Mouse (Mus musculus) embryonic facial prominence, embryonic 11.5 days (tissue): Measurements from ENCODE around the gene P2rx4. TPM values are rescaled to one million over a fixed set of nuclear protein-coding genes. Genes with fewer than 3 reads are reported as not detected.

Experiments
- ATAC-seq: fragments of 200-750 bp; cut with Nextera tagmentation; replicated peaks from 2 replicates; pipeline ENCODE4 v1.8.0; 2017; ENCODE audit warnings: low read depth; ENCODE audit not compliant: insufficient number of reproducible peaks, low FRiP score, low TSS enrichment
- DNase-seq: peaks from one replicate; pipeline ENCODE4 v3.0.0-alpha.2; 2015; ENCODE audit warnings: low spot score
- H3K27ac ChIP-seq: fragments of 300-500 bp; sonication (generic); replicated peaks from 2 replicates; pipeline ENCODE4 v1.5.1; 2014; ENCODE audit warnings: mild to moderate bottlenecking, low read depth, low read length, control low read depth
- H3K27me3 ChIP-seq: fragments of 300-500 bp; sonication (generic); 2 replicates; pipeline ENCODE4 v1.6.1; 2014; ENCODE audit warnings: mild to moderate bottlenecking, low read length, moderate library complexity, mixed read lengths; ENCODE audit not compliant: control insufficient read depth, insufficient read depth
- H3K36me3 ChIP-seq: fragments of 300-500 bp; sonication (generic); replicated peaks from 2 replicates; pipeline ENCODE4 v1.6.1; 2014; ENCODE audit warnings: low read depth, mild to moderate bottlenecking, low read length, moderate library complexity, mixed read lengths; ENCODE audit not compliant: control insufficient read depth, insufficient read depth
- H3K4me1 ChIP-seq: fragments of 300-500 bp; sonication (generic); 2 replicates; pipeline ENCODE4 v1.6.1; 2014; ENCODE audit warnings: low read length, mixed read lengths; ENCODE audit not compliant: control insufficient read depth, insufficient read depth
- H3K4me2 ChIP-seq: fragments of 300-500 bp; sonication (generic); 2 replicates; pipeline ENCODE4 v1.6.1; 2014; ENCODE audit warnings: low read depth, mild to moderate bottlenecking, control low read depth, low read length, moderate library complexity
- H3K4me3 ChIP-seq: fragments of 300-500 bp; sonication (generic); 2 replicates; pipeline ENCODE4 v1.5.1; 2014; ENCODE audit warnings: low read depth, low read length, control low read depth
- H3K9ac ChIP-seq: fragments of 300-500 bp; sonication (generic); replicated peaks from 2 replicates; pipeline ENCODE4 v1.6.1; 2014; ENCODE audit warnings: mild to moderate bottlenecking, control low read depth, low read length
- H3K9me3 ChIP-seq: fragments of 300-500 bp; sonication (generic); replicated peaks from 2 replicates; pipeline ENCODE4 v1.6.1; 2016; ENCODE audit warnings: mild to moderate bottlenecking, low read length, inconsistent platforms, mixed read lengths; ENCODE audit not compliant: control insufficient read depth
- WGBS: fragments of 180-500 bp; shearing (Covaris S2); extraction: QIAGEN DNeasy Blood & Tissue Kit; methylation state at CpG from one replicate; pipeline ENCODE4 v1.1.7; 2014; 5-methylcytosine and 5-hydroxymethylcytosine counted together
- polyA plus RNA-seq: library from polyadenylated mRNA; unstranded; fragments of >200 nt; fragmentation: Nextera tagmentation; extraction: Ambion mirVana; gene quantifications from 2 replicates; pipeline ENCODE4 v1.2.1, GENCODE M21; 2014

The P2rx4 gene
- polyA plus RNA-seq, 1 experiment from 2014 or later: 4.9 TPM

DNA sequence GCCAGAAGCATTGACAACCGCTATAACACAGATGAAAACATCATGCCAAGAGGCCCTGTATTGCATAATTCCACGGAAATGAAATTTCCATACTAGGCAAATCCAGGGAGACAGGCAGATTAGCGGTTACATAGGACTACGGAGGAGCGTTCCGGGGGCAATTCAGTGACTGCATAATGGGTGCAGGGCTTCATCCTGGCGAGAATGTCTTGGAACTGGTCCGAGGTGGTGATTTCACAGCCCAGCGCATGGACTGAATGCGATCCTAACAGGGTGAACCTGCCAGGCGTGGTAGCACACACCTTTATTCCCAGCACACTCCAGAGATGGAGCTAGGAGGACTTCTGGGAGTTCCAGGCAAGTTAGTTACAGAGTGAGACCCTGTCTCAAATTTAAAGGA, 59.9 kb downstream of the P2rx4 start:
- Histone ChIP-seq H3K4me1 (no peaks in the 10 kb centered on the region), H3K36me3 (no peaks in the 10 kb centered on the region), H3K4me3 (no peak overlapping the region), H3K9ac (no peak overlapping the region), H3K27ac (no peak overlapping the region), H3K9me3 (no peaks in the 10 kb centered on the region), H3K27me3 (no peaks in the 10 kb centered on the region), H3K4me2 (no peak overlapping the region)
- ATAC-seq: no peak
- no peak for DNase-seq
- WGBS: 92% methylated on average over 11 of the region's 11 CpGs

DNA sequence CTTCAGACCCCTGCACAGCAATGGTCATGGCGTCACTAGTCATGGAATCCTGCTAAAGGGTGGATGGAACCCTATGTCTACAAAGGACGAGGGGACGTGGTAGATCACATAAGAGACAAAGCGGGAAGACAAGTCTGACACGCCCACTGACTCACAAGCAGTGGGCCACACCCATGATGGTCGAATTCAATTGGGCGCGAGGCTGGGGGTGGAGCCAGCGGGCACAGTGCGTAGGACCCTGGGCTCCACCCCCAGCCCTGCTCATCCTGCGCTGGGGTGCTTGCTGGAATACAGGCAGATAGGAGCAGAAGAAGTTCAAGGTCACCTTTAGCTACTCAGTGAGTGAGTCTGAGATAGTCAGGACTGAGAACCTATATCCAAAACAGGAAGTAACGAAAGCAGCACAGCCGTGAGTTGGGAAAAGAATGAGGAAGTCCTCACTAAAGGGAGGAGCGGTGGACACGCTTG, 61.8 kb downstream of the P2rx4 start:
- H3K4me1 ChIP-seq: no peaks in the 10 kb centered on the region
- DNase-seq: no peak
- no peak overlapping the region for H3K4me2 ChIP-seq
- no peaks in the 10 kb centered on the region for H3K9me3 ChIP-seq
- no peaks in the 10 kb centered on the region for H3K36me3 ChIP-seq
- no peak for ATAC-seq
- WGBS: 85% methylated on average over 15 of the region's 15 CpGs
- no peak overlapping the region for H3K9ac ChIP-seq
- no peaks in the 10 kb centered on the region for H3K27me3 ChIP-seq
- H3K4me3 ChIP-seq: no peak overlapping the region
- no peak overlapping the region for H3K27ac ChIP-seq

DNA sequence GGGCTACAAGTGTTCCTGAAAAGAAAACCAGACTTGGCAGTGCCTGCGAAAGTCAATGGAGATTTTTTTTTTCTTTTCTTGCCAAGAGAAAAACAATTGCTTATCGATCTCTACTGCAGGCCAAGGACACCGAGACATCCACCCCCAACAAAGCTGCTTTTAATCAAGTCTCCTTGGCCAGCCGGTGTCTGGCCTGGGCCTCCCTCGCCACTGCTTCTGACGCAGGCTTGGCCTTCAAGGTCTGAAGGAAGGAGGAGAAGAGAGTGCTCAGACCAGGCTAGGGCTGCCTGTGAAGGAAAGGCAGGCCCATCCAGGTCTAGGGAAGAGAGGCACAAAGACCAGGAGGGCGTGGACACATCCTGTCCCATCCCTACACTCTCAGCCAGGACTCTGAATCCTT, 63.0 kb downstream of the P2rx4 start:
- Histone ChIP-seq H3K4me3 (no peak overlapping the region), H3K9ac (peak overlapping the region; percentile 39; the same call in 1 of the 2 replicates), H3K27me3 (no peaks in the 10 kb centered on the region), H3K27ac (no peak overlapping the region), H3K9me3 (no peaks in the 10 kb centered on the region), H3K4me2 (no peak overlapping the region), H3K36me3 (no peaks in the 10 kb centered on the region), H3K4me1 (no peaks in the 10 kb centered on the region)
- 68% methylated on average over 7 of the region's 7 CpGs for WGBS
- ATAC-seq (no peak), DNase-seq (no peak)

DNA sequence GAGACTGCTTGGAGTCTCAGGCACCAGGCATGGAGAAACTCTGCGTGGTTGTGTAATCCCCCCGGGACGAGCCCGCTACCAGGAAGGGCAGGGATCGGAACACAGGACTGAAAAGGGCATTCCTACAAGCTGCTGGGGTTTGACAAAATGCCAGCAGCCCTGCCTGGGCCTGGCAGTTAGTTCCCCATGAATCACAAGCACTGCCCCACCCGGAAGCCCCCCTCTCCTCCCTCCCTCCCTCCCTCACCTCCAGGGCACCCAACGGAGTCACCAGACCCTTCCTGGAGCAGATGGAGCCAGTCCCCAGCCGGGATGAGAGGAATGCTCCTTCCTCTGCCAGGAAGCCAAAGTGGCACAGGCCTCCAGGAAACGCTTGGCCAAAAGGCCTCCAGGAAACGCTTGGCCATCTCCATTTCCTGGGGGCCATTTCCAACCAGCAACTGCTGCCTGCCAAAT, 63.5 kb downstream of the P2rx4 start:
- Histone ChIP-seq H3K9me3 (no peaks in the 10 kb centered on the region), H3K4me1 (no peaks in the 10 kb centered on the region), H3K27ac (no peak overlapping the region), H3K9ac (no peak overlapping the region; the same call in 1 of the 2 replicates), H3K4me2 (no peak overlapping the region), H3K4me3 (no peak overlapping the region), H3K27me3 (no peaks in the 10 kb centered on the region), H3K36me3 (no peaks in the 10 kb centered on the region)
- 63% methylated on average over 10 of the region's 10 CpGs for WGBS
- DNase-seq: no peak
- no peak for ATAC-seq

DNA sequence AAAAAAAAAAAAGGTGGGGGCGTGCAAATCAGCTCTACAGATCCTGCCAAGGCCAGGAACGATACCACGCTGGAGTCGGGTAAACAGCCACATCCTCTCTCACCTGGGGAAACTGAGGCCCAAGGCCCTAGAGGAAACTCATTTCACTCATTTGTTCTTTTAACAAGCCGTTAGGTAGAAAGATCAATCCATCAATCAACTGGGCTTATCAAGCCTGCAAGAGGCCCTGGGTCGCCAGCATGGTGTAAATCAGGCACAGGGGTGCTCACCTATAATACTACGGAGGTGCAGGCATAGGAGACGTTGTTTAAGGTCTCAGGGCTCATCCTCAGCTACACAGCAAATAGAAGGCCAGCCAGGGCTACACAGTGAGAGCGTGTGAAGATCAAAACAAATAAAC, 64.1 kb downstream of the P2rx4 start:
- Histone ChIP-seq H3K9me3 (no peaks in the 10 kb centered on the region), H3K9ac (no peak overlapping the region), H3K4me1 (no peaks in the 10 kb centered on the region), H3K27me3 (no peaks in the 10 kb centered on the region), H3K36me3 (no peaks in the 10 kb centered on the region), H3K4me3 (no peak overlapping the region), H3K4me2 (no peak overlapping the region), H3K27ac (no peak overlapping the region)
- WGBS: 91% methylated on average over 9 of the region's 9 CpGs
- no peak for ATAC-seq
- no peak for DNase-seq

DNA sequence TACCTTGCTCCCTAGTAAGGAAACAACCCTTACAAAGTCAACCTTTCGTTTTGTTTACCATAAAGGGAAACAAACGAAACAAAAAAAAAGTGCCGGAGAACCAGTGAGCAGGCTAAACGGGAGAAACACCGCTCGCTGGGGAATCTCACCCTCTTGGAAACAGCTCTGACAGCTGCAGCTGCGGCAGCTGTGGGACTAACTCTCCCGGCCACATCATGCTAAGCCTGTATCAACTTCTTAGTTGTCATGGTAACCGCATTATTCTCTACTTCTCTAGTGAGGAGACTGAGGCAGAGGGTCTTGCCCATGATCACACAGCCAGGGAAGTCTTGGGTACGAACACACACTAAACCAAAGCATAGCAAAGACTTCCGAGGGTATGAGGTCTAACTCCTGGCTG, 66.4 kb downstream of the P2rx4 start:
- H3K27ac ChIP-seq: no peak overlapping the region
- H3K9ac ChIP-seq: no peak overlapping the region
- no peaks in the 10 kb centered on the region for H3K4me1 ChIP-seq
- H3K27me3 ChIP-seq: no peaks in the 10 kb centered on the region
- 89% methylated on average over 11 of the region's 11 CpGs for WGBS
- DNase-seq (no peak), ATAC-seq (no peak)
- no peaks in the 10 kb centered on the region for H3K9me3 ChIP-seq
- H3K36me3 ChIP-seq: no peaks in the 10 kb centered on the region
- H3K4me3 ChIP-seq: no peak overlapping the region
- no peak overlapping the region for H3K4me2 ChIP-seq

DNA sequence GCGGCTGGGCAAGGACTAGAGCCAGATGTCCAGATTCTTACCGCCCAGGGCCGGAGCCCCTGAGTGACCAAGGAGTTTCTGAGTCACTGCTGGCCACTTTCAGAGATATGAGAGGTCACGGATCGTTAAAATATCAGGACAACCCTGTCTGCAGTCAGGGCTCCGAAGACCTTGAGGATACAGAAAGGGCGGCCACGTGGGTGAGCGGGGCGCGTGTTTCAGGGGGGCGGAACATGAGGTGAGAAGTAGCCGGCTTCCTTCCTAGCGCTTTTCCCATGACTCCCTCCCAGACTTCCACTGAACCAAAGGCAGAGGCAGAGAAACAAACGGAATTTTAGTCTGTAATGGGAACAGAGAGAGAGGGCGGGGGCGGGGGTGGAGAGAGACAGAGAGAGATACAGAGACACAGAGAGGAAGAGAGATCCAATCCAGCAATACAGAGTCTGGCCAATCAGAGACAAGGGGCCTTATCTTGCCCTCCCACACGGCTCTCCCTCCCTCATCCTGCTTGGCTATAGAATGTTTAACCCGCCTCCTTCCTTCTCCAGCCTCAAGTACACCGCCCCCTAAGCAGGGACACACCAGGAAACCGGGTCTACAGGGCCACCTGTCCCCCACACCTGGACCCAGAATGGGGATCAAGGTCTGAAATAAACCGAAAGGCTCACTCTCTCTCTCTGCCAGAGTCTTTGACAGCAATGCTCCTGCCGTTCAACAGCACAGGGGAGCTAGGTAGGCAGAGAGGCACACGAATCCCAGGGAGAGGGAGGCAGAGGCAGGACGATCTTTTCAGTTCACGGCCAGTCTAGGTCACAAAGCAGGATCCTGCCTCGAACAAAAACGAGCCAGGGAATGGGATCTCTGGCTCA, 67.6 kb downstream of the P2rx4 start:
- H3K9ac ChIP-seq: no peak overlapping the region
- H3K4me2 ChIP-seq: no peak overlapping the region; the same call in 1 of the 2 replicates
- ATAC-seq (no peak), DNase-seq (no peak)
- no peak overlapping the region for H3K4me3 ChIP-seq
- H3K27me3 ChIP-seq: no peaks in the 10 kb centered on the region
- no peaks in the 10 kb centered on the region for H3K4me1 ChIP-seq
- no peaks in the 10 kb centered on the region for H3K9me3 ChIP-seq
- H3K36me3 ChIP-seq: no peaks in the 10 kb centered on the region
- WGBS: 81% methylated on average over 28 of the region's 28 CpGs
- H3K27ac ChIP-seq: no peak overlapping the region

DNA sequence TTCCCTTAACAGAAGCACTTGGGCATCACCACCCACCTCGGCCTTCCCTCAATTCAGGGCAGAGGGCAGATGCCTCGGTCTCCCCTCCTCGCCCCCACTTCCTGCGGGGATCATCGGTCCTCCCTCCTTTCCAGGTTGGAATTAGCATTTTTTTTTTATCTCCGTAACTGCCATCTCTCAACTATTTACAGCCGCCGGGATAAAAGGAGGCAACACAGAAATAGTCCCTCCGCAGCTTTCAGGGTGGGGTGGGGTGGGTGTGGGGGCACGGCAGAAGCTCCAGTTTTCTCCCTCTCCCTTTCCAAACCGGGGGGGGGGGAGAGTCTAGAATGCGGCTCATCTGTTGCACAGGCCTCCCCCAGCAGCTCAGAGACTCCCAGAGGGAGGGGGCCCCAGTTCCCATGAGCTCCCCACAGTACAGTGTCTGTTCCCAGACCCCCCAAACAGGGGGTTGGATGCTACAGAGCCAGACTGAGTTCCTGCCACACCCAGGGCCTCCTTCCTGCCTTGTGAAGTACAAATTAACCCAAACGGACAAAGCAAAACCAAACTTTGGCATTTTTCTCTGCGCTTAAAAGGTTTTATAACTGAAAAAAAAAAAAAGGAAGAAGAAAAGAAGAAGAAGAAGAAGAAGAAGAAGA, 68.4 kb downstream of the P2rx4 start:
- Histone ChIP-seq H3K36me3 (no peaks in the 10 kb centered on the region), H3K4me3 (no peak overlapping the region), H3K27ac (no peak overlapping the region), H3K4me1 (no peaks in the 10 kb centered on the region), H3K4me2 (no peak overlapping the region), H3K9me3 (no peaks in the 10 kb centered on the region), H3K9ac (no peak overlapping the region), H3K27me3 (no peaks in the 10 kb centered on the region)
- 86% methylated on average over 14 of the region's 14 CpGs for WGBS
- DNase-seq (no peak), ATAC-seq (no peak)
